Mouse (Mus musculus): Measurements from ENCODE around the gene Ciao2a. TPM values are rescaled to one million over a fixed set of nuclear protein-coding genes. Genes with fewer than 3 reads are reported as not detected.

The Ciao2a gene
- polyA plus RNA-seq (2012; rRNA removed), result 35.9 and 39.6 TPM in 2 replicates

DNA sequence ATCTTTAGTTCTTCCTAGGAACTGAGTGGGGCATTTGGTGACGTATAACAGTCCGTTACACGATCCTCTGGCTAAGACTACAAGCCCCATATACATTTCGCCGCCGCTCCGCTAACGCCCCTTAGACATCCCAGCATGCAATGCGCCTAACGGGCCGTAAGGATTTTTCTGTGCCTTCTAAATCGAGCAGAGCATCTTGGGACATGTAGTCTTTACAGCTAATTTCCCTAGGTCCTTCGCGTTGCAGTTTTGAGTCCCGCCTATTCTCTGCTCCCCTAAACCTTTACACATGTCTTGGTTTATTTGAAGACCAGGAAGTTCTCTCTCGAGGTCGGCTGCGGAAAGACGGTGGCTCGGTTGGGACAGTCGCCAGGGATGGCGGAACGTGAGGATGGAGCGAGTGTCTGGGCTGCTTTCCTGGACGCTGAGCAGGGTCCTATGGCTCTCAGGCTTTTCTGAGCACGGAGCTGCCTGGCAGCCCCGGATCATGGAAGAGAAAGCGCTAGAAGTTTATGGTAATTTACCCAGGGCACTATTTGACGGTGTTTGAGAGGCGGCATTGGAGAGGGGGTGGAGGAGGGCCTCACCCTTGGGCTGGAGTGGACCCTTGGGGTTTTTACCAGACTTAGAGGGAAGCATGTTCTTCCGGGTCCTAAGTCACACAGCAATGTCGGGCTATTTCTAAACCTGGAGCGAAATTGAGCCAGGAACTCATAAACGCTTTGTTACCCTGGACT is at the start of gene Ciao2a, which contains the start of gene Snx1:
Gene Ciao2a, plus strand, starts transcription at position 156 of the 737 bp plus-strand sequence.
Gene Snx1, minus strand, starts transcription at position 132 of the 737 bp plus-strand sequence.
- peak; percentile 74 for DNase-seq (ENCODE audit: low spot score)

DNA sequence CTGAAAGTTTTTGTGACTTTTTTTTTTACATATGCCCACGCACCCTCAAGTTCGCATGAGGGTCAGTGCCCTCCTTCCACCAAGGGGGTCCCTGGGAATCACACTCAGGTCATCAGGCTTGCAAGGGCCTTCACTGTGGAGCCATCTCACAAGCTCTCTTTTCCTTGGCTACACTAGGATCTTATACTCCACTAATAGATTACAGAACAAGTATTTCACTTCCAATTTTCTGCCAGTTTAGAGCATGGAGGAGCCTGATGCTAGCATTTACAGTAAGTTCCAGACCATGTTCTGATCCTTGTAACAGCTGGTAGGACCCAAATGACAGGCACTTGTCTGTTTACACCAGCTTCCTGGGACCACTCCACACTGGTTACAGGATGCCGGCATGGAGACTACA is 48.3 kb upstream of the Ciao2a start:
- DNase-seq (ENCODE audit: low spot score), result no peak

DNA sequence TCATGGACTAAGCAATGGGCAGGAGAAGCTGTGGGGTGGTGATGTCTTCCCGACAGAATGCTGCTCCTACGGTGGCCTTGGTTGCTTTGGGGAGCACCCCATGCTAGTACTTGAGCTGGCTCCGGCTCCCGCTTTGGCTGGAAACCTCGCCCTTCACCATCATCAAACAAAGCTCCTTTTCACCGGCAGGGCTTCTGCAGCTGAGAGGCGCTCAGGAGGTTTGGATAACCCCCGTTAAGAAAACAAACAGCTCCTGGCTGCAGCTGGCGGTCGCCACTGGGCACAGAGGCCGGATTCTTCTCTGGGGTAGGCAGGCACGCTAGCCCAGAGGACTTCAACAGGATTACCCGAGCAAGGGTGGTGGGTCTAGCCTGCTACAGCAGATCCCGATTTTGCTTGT is 47.9 kb upstream of the Ciao2a start:
- DNase-seq (ENCODE audit: low spot score), result no peak

DNA sequence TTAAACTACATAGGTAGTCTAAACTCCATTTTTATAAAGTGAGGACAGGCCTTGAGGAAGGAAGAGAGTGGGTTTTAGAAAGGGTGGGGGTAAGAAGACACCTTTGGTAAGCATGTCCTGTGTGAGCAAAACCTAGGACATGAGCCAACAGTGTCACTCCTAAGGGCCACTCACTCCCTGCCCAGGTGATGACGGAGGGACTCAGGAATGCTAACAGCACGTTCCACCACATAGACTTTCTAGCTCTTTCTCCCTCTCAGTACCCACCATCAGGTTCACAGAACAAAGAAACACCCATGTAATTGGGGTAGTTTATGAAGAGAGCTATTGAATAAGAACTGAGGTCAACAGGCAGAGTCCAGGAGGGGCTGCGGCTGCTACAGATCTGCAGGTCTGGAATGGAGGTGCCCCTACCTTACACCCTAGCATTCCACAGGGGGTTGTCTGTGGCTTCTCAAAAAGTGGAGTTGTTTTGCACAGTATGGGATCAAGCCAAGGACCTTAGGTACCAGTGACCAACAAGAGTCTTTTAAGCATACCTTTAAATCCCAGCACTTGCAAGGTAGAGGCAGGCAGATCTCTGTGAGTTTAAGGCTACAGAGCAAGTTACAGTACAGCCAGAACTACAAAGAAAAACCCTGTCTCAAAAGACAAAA is 45.5 kb upstream of the Ciao2a start:
- no peak for DNase-seq (ENCODE audit: low spot score)

DNA sequence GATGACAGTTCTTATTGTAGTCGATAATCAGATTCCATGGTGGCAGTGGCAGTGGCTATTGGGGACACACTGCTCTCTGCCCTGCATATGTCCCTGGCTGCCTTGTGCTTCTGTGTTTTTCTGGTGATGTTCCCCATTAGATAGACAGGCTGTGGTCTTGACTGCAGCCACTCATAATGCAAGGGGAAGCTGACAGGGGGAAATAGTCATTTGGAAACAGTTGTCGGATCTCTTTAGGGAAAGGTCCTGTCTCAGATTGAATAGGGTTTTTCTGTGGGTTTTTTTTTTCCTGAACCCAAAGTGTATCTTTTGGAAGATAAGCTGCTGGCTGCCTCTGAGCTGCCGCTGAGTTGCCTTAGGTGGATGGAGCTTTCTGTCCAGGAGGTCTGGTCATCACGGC is 44.4 kb upstream of the Ciao2a start:
- DNase-seq (ENCODE audit: low spot score), result no peak

DNA sequence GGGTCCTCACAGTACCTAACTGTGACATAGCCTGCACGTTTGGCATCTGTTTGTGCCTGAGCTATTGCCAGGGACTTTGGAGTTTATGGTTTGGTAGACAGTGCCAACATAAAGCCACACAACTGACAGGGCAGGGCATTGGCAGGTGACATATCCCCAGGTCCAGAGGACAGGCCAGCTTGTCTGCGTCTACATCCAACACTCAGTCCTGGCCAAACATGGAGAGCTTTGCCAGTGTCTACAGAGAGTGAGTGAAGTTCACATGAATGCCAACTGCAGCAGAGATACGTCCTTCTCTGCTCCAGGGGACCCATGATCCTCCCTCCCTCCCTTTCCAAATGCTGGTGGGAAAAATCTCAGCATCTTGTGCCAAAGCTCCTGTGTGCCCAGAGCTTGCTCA is 42.2 kb upstream of the Ciao2a start:
- no peak for DNase-seq (ENCODE audit: low spot score)

DNA sequence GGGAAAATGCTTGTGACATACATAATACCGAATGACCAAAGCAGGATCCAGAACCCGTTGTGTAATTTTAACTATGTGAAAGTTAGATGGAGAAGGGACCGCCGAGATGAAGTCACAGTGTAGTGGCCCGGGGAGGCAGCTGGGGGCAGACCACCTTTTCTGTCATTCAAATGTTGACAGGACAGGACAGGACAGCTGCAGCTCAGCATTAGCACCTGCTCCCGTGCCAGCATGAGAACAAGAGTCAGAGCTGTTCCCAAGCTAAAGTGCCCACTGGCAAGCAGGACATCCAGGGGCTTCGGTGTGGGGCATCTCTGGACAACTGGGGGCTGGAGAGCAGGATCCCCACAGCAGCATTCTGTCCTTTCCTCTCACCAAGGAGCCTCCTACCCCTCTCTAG is 39.3 kb upstream of the Ciao2a start:
- DNase-seq (ENCODE audit: low spot score), result no peak

DNA sequence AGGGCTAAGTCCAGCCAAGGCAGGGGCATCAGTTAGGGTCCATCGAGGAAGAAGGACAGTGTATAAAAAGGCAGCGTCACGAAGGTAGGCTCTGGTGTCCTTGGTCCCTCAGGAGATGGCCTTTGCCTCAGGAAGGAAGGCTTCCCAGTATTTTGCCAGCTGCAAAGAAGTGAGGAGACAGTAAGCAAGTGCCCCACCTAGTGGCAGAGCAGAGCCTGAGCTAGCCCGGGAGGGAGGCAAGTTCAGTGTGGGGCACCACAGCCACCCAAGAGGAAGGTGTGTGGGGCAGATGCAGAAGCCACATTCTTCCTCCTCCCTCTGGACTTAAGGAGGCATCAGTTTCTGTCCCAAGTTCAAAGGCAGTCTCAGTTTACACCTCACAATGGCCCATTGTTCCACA is 38.0 kb upstream of the Ciao2a start:
- DNase-seq (ENCODE audit: low spot score), result no peak

DNA sequence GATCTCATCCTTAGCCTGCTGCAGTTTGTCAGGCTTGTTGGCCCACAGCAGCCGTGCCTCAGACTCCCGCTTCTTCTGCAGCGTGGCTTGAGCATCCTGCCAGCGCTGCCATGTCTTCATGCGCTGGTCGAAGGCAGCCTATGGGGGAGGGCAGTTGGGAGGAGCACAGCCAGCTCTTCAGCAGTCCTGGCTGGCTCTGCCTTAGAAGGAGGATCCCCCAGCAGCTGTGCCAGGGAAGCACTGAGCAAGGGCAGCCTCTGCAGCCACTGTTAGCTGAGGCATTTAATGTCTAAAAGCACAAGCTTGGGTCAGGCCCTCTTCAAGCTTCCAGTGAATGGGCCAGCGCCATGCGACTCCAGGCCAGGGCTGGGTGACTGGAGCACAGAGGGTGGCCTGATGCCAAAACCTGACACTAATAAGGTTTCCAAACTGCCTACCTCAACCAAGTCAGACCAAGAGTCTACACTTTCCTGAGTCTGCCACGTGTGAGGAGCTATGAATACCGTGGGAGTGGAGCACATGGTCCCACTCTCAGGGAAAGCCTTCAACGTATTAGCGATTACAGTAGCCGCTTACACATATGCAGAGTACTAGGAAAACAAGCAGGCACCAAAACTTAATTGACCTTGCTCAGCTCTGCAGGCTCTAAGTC is 35.7 kb upstream of the Ciao2a start:
- no peak for DNase-seq (ENCODE audit: low spot score)

DNA sequence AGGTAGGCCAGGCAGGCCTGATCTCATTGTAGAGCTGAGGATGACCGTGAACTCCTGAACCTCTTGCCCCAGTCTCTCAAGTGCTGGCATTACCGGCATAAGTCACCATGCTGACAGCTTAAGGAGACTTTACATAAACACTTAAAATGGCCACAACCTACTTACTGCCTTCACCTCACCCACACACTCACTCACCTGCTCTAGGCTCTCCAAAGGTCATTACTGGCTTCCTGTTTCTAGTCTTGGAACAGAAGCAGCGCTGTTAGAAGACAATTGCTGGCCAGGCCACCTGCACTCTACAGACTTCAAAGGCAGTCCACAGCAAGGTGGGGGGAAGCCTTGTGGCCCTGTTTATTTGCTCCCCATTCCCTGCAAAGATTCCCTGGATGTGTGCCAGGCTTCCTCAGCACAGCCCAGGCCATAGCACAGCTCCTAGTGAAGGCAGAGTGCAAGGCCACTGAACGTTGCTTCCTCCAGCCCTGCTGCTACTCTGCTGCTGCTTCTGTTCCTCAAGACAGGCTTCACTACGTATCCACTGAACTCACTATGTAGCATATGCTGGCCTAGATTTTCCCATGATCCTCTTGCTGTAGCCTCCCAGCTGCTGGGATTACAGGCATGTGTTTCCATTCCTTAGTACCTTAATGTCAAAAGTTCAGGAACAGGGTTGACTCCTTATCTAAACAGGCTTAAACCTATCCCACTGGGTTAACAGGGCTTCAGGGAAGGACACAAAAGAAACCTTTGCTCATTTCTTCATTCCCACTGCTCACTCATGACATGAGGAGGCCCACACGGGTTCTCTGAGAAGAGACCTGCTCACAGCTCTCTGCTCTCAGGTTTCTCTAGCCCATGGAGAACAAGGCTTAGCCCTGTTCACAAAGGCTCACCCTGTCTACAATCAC is 34.8 kb upstream of the Ciao2a start:
- no peak for DNase-seq (ENCODE audit: low spot score)

DNA sequence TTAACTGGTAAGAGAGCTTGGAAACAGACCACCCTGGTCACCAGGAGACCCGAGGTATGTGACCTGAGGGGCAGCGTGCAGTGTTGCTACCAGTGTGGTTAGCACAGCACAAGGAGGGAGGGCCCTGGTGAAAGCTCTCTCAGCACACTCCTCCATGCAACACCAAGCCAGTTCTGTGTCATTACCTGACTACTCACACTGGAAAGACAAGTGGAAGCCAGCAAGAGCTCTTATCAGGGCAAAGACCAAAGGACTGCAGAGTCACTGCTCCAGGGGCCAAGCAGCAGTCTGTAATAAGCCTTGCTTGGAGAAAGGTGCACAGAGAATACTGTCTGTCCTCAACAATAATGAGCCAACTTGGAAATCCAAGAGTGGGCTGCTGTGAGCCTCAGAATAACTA is 33.7 kb upstream of the Ciao2a start:
- DNase-seq (ENCODE audit: low spot score), result no peak

DNA sequence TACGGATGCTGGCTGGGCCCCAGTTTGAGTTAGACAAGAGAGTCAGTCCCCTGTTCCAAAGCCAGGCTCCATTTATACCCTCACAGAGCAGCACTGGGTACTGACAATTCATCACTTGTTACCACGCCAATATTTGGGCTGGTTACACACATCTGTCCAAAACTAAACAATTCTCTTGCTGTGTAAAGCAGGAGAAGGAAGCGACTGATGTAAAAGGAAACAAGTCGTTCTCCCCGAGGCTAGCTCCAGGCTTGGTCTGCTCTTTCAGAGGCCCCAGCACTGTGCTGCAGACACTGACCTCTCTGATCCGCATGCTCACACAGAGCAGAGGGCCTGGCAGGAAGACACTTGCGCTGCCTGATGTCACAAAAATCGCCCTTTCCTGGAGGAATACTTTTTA is 24.8 kb upstream of the Ciao2a start:
- no peak for DNase-seq (ENCODE audit: low spot score)

DNA sequence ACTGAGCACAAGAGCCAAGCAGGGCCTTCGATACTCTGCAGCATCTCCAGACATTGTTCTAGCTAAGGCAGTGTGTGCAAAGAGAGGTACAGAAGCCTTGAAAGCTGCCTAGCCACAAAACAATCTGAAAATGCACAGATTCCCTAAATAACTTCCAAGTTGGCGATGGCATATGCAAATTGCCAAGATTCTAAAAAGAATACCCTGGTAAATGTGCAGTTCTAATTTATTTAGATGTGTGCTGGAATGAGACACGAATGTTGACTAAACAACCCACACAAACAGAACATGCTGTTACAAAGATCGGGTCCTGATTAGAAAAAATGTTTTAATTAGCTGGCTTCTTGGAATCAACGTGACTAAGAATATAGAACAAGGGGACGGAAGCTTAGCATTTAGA is 23.7 kb upstream of the Ciao2a start:
- DNase-seq (ENCODE audit: low spot score), result no peak

DNA sequence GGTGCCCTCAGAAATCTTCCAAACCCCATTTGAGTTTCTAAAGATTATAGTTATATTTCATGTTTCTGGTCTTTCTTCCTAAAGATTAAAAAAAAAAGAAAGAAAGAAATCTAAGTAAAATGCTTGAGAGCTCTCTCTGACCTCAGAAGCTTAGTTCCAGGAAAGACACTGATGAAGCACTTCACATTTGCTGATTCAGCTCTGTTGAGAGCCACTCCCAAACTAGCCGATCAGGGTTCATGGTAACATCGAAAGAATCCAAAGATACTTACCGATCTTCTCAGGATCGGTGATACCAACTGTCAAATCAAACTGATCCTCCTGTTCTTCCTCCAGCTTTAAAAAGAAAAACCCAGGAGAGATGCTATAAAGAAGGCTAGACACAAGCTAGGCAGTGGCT is 21.8 kb upstream of the Ciao2a start:
- DNase-seq (ENCODE audit: low spot score), result no peak

DNA sequence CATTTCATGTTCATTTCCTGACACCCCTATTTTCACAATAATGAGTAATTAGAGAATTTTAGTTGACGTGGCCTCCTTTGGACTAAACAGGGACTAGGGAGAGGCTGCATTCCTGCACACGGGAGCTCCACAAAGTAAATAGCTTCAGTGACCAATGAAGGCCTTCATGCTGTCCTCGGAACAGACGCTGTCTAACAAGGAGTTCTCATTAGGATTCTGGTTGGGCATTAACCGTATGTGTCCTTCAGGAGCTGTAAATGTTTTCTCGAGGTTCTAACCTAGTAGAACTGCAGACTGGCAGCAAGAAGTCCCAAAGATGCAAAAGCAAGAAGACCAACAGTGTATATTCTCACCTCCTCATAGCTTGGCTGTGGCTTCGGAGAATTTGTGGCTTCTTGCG is 21.2 kb upstream of the Ciao2a start:
- no peak for DNase-seq (ENCODE audit: low spot score)

DNA sequence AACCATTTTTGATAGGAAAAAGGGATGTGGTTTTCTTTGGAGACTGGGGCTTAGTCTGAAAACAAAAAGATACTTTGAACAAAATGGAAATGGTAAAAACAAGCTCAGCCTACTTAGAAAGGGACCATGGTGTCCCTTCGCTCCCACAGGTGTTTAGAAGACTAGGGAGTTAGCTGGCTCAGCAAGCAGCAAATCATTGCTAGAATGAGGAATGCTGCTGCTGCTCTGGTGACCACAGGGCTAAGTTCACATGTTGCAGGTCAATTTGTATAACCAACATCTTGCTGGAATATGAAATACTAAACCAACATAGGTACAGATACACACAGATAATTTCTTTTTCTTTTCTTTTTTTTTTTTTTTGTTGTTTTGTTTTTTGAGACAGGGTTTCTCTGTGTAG is 16.8 kb upstream of the Ciao2a start:
- DNase-seq (ENCODE audit: low spot score), result no peak

DNA sequence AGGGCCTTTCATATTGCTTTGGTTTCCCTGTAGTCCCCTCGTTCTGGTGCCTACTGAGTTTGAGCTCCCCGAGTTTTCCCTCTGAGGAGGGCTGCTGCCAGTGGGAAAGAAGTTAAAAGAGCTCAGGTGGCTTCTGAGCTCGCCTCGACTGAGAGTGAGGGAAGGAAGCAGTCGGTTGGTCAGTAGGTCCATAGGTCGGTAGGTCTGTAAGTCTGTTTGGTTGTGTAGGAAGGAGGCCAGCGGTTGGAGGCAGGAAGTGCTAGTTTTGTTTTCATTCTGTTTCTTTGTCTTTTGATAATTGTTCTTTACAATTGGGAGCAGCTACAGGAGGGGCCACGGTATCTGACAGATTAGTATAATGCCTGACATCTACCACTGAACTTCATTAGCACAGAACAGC is 16.3 kb upstream of the Ciao2a start:
- DNase-seq (ENCODE audit: low spot score), result no peak

DNA sequence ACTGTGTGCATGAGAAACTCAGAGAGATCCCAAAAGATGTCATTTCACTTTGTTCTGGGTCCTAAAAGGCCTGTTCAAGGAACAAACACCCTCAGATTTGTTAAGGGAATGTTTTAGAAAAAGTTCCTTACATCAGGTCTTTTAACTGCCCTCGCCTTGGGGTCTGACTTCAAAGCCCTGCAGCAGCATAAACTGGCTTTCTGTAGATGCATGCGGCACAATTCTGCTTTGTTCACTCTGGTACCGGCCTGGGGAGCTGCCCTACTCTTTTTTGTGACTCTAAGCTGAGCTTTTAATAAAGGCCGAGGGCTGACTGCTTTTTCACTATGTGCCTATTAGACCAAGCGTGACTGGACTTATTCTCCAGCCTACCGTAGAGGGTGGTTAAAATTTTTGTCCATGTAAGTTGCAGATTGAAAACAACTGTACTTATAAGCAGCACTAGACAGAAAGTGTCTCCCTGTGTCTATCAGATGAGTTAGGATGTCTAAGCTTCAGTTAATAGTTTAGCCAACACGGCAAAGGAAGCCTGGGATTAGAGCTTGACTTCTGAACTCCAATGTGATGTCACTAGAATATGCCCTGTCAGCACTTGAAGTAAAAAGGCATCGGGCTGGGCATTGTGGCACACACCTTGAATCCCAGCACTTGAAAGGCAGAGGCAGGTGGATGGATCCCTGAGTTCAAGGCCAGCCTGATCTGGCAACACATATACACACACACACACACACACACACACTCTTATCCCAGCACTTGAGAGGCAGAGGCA is 15.6 kb upstream of the Ciao2a start:
- no peak for DNase-seq (ENCODE audit: low spot score)

DNA sequence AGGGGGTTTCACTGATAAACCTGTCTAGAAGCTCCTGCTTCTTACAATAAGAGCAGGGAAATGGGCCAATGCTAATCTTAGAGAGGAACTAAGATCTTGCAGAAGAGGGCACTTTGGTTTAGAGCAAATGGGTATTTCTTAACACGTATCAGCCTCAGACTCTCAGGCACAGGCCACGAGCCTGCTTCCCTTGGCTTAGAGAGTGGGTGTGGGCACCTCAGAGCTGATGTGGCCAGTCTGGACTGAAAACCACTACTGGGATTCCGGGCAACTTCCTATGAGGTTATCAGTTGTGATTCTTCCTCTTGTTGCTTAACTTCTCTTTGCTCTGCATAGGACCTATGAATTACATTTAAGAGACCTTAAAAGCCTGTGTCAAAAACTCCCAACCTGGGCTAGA is 12.1 kb upstream of the Ciao2a start:
- DNase-seq (ENCODE audit: low spot score), result no peak

DNA sequence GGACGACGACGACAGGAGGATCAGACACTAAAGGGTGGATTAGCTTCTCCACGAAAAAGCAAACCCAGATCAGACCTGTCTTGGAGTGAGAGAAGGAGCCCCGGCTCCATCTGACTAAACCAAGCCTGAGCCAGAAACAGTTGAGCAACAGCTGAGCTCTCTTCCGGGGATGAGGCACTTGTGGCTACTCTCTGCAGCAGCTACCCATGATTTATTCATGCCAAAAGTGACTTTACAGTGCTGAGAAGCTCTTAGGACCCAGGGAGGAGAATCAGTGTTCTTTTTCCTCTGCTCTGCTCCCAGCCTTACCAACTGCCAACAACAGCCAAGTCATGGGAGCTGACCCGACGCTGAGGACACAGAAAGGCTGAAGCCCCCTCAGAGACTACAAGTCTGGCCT is 9.5 kb upstream of the Ciao2a start:
- no peak for DNase-seq (ENCODE audit: low spot score)

DNA sequence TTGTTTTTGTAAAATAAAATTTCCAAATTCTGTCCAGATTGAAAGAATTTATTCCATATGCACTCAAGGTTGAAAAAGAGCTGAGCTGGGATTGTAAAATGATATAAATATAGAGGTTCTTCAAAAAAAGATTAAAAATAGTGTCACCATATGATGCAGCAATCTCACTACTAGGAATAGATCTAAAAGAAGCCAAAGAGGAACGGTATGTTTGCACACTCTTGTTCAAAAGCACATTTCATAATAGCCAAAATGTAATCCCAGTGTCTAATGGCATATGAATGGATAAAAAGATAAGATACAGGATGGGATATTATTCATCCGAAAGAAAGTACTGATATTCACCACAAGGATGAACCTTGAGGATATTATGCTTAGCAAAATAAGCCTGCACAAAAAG is 6.9 kb upstream of the Ciao2a start:
- no peak for DNase-seq (ENCODE audit: low spot score)
